9 mouse cellular contexts compared by ENCODE assay signal in genomic region chr4:62727541-62728303, GRCm38 (mm10).
A peak's percentile ranks its signal among the peaks of the same experiment; 100 is the strongest.
DNase-seq lines count a peak whose midpoint lies in the region; ATAC-seq and TF ChIP-seq lines count a peak whose summit lies in the region.
"Had no signal": no experiment of that assay in that cellular context is flagged by ENCODE, and none has a peak within 500 bp of the region (broad histone marks: within the 10 kb centered on the region; RNA-seq: fewer than 3 reads in every experiment).

No protein-coding gene starts in this region.

- no peak for ATAC-seq in limb, embryonic 12.5 days (ENCODE audit: insufficient number of reproducible peaks, insufficient read depth, low FRiP score, low TSS enrichment, low read depth)

- no peak overlapping the region for H3K4me2 ChIP-seq in limb, embryonic 12.5 days
- H3K4me2 ChIP-seq: neural tube, embryonic 12.5 days had no signal

- peak; percentile 55 for TF ChIP-seq CTCF in layer of hippocampus, adult 2 months (conservative IDR thresholded peaks at IDR 0.05)
- no peak for TF ChIP-seq CTCF in cerebellum, adult 2 months (IDR thresholded peaks at IDR 0.05; ENCODE audit: borderline replicate concordance, insufficient read depth, low read depth, low read length)

- no peak overlapping the region for H3K4me3 ChIP-seq in layer of hippocampus, adult 2 months
- H3K4me3 ChIP-seq in limb, embryonic 12.5 days (replicated peaks) = no peak overlapping the region
- no peak overlapping the region for H3K4me3 ChIP-seq in cerebellum, adult 2 months (replicated peaks; ENCODE audit: insufficient read depth, low read depth, low read length)
- H3K4me3 ChIP-seq: neural tube, embryonic 12.5 days had no signal

- no peaks in the 10 kb centered on the region for H3K27me3 ChIP-seq in limb, embryonic 12.5 days
- H3K27me3 ChIP-seq in cerebellum, adult 2 months (ENCODE audit: control insufficient read depth, insufficient read depth, low read length) = no peaks in the 10 kb centered on the region
- H3K27me3 ChIP-seq: neural tube, embryonic 12.5 days had no signal

- DNase-seq in layer of hippocampus, adult 2 months (ENCODE audit: low spot score in 2 of 2) = peak in 1 of 2 experiments; percentile 34
- DNase-seq in layer of hippocampus, adult 9-10 months (ENCODE audit: low spot score) = no peak
- peak; percentile 53 for DNase-seq in adipocyte (ENCODE audit: low spot score)
- DNase-seq in frontal cortex, adult 2 months (ENCODE audit: extremely low spot score in 1 of 2, low spot score in 1 of 2) = peak; percentile 26 to 63
- DNase-seq in thymus, postnatal 14 days = no peak
- DNase-seq in cerebellum, adult 2 months = no peak
- no peak for DNase-seq in lung, postnatal 14 days

- TF ChIP-seq POLR2A in cerebellum, adult 2 months (IDR thresholded peaks at IDR 0.05; ENCODE audit: borderline replicate concordance, insufficient read depth, low read length) = no peak

- H3K36me3 ChIP-seq in limb, embryonic 12.5 days = no peaks in the 10 kb centered on the region
- H3K36me3 ChIP-seq: neural tube, embryonic 12.5 days had no signal

- H3K9me3 ChIP-seq in limb, embryonic 12.5 days = peaks cover 7% of the 10 kb centered on the region

- WGBS in limb, embryonic 12.5 days = 65% methylated on average over 20 of the region's 20 CpGs
- 70% methylated on average over 20 of the region's 20 CpGs for WGBS in cerebellum, adult 2 months

- H3K4me1 ChIP-seq in limb, embryonic 12.5 days (replicated peaks) = peaks cover 39% of the 10 kb centered on the region
- H3K4me1 ChIP-seq in cerebellum, adult 2 months (ENCODE audit: control insufficient read depth, insufficient read depth, low read length) = no peaks in the 10 kb centered on the region; the same call in 1 of the 2 replicates
- H3K4me1 ChIP-seq: neural tube, embryonic 12.5 days had no signal

- no peak overlapping the region for H3K27ac ChIP-seq in layer of hippocampus, adult 2 months
- peak overlapping the region; percentile 73 for H3K27ac ChIP-seq in limb, embryonic 12.5 days
- no peak overlapping the region for H3K27ac ChIP-seq in cerebellum, adult 2 months (ENCODE audit: insufficient read depth, low read length)
- H3K27ac ChIP-seq: neural tube, embryonic 12.5 days had no signal

- H3K9ac ChIP-seq in limb, embryonic 12.5 days (replicated peaks) = no peak overlapping the region
- H3K9ac ChIP-seq: neural tube, embryonic 12.5 days had no signal

Comparison
In these comparisons a context has a peak if more than half of its experiments do, and no peak if none do; other contexts are left out.
1. DNase-seq: peak in adipocyte (single experiment) and frontal cortex, adult 2 months (2 of 2); none in layer of hippocampus, adult 9-10 months (single experiment), thymus, postnatal 14 days (single experiment), cerebellum, adult 2 months (0 of 2) and lung, postnatal 14 days (single experiment).